Mouse (Mus musculus) heart, postnatal 0 days (tissue): ENCODE data around the gene Rbbp7.
A peak's percentile ranks its signal among the peaks of the same experiment; 100 is the strongest.

Experiments used
- CTCF ChIP-seq: IDR thresholded peaks from 2 replicates; pipeline ENCODE4 v1.5.1; 2016; ENCODE audit warnings: antibody characterized with exemption, control low read depth, low read depth
- EP300 ChIP-seq: IDR thresholded peaks from 2 replicates; pipeline ENCODE4 v1.6.1; 2016; ENCODE audit warnings: antibody characterized with exemption, low read depth

- peak; percentile 52 for TF ChIP-seq CTCF
- TF ChIP-seq EP300 = no peak
These were observed 42.4 kb upstream of the Rbbp7 start for GRCm38 (mm10) chrX:162717837-162718236.
